Mouse (Mus musculus) bone marrow, adult 2 months (tissue): ENCODE data around the gene March1. TPM values are rescaled to one million over a fixed set of nuclear protein-coding genes. Genes with fewer than 3 reads are reported as not detected.

ENCODE experiments used
- H3K27ac ChIP-seq: fragments of 200-500 bp; 2 replicates; pipeline ENCODE4 v1.5.1; 2012; ENCODE audit warnings: low read depth, mild to moderate bottlenecking, control low read depth, inconsistent platforms, low read length; ENCODE audit not compliant: control insufficient read depth, poor library complexity, insufficient read depth
- H3K4me1 ChIP-seq: fragments of 200-500 bp; 2 replicates; pipeline ENCODE4 v1.6.1; 2011; ENCODE audit warnings: low read length; ENCODE audit not compliant: control insufficient read depth, insufficient read depth
- H3K4me3 ChIP-seq: fragments of 200-500 bp; replicated peaks from 2 replicates; pipeline ENCODE3; 2011; ENCODE audit warnings: mild to moderate bottlenecking, low read depth, low read length, control low read depth; ENCODE audit not compliant: control insufficient read depth
- CTCF ChIP-seq: fragments of 200-500 bp; IDR thresholded peaks from 2 replicates; pipeline ENCODE4 v1.5.1; 2011; ENCODE audit warnings: low read length, control low read depth; ENCODE audit not compliant: control insufficient read depth, insufficient read depth
- POLR2A ChIP-seq: fragments of 200-500 bp; IDR thresholded peaks from 2 replicates; pipeline ENCODE4 v1.6.1; 2011; ENCODE audit warnings: low read depth, mild to moderate bottlenecking, control low read depth, low read length, borderline replicate concordance; ENCODE audit not compliant: control insufficient read depth
- WGBS: fragments of 180-500 bp; shearing (Covaris S2); methylation state at CpG from one replicate; pipeline ENCODE4 v1.1.7; 2018; 5-methylcytosine and 5-hydroxymethylcytosine counted together
- polyA plus RNA-seq: library from polyadenylated mRNA; stranded (reverse); fragments of >200 nt; gene quantifications from 2 replicates; pipeline ENCODE4 v1.2.4, GENCODE M21; 2011; ENCODE audit warnings: low replicate concordance; ENCODE audit not compliant: missing spikeins, insufficient read depth, insufficient read length

The March1 gene
- polyA plus RNA-seq, 1 experiment = 9.8 TPM

DNA sequence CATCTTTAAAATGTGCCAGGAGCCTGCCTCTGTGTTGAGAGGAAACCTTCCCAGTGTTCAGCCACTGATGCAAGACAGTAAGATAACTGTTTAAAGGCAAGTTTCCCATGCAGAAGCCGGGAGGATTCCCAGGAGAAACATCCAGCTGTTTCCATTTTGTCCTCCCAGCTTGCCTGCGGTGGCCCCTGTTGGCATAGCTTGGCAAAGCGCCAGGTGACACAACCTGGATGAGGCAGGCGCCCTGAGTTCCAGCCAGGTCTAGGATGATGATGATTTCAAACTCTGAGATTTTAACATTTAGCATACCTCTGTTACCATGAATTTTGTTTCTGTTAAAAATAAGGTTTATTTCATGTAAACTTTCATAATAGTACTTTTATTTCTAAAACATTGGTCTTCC, 651.8 kb downstream of the March1 start:
- 59% methylated on average over 4 of the region's 4 CpGs for WGBS

DNA sequence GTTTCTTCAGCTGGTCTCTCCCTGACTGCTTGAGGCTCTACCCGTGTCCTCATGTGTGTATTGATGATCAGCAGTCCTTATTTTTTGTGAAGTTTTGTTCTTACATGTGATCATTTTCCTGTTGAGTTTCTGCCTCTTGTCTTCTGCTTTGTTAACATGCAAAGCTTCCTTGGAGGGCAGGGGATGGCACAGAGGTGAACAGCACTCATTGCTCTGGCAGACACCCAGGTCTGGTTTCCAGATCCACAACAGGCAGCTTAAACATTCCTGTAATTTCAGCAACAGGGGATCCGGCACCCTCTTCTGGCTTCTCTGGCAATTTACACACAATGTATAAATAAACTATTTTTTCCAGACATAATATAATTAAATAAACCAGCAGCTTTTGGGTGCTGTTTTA, 652.4 kb downstream of the March1 start:
- H3K4me1 ChIP-seq = no peaks in the 10 kb centered on the region
- TF ChIP-seq CTCF (no peak), POLR2A (no peak)
- no peak overlapping the region for H3K27ac ChIP-seq
- 82% methylated on average over 2 of the region's 2 CpGs for WGBS
- no peak overlapping the region for H3K4me3 ChIP-seq

More for the DNA sequence above, 651.8 kb downstream of the March1 start:
- no peaks in the 10 kb centered on the region for H3K4me1 ChIP-seq
- TF ChIP-seq CTCF (no peak), POLR2A (no peak)
- H3K4me3 ChIP-seq = no peak overlapping the region
- H3K27ac ChIP-seq = no peak overlapping the region

DNA sequence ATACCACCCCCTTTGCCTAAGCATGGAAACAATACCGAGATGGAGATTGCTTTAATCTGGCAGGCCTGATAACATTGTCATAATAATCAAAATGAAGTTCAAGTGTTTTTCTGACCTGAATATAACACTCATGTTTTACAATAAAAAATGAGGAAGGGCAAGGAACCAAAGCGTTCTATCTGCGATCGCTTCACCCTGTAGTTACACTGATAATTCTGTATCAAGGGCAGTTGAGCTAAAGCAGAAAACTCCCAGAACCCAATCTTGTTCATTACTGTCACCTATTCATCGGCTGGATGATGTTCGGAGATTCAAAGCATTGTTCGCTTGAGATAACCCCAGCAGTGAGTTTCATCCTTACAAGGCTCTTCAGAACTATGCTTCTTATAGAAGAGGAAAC, 700.1 kb downstream of the March1 start:
- Histone ChIP-seq H3K27ac (no peak overlapping the region), H3K4me1 (no peaks in the 10 kb centered on the region), H3K4me3 (no peak overlapping the region)
- TF ChIP-seq CTCF (no peak), POLR2A (no peak)
- WGBS = 85% methylated on average over 7 of the region's 7 CpGs

DNA sequence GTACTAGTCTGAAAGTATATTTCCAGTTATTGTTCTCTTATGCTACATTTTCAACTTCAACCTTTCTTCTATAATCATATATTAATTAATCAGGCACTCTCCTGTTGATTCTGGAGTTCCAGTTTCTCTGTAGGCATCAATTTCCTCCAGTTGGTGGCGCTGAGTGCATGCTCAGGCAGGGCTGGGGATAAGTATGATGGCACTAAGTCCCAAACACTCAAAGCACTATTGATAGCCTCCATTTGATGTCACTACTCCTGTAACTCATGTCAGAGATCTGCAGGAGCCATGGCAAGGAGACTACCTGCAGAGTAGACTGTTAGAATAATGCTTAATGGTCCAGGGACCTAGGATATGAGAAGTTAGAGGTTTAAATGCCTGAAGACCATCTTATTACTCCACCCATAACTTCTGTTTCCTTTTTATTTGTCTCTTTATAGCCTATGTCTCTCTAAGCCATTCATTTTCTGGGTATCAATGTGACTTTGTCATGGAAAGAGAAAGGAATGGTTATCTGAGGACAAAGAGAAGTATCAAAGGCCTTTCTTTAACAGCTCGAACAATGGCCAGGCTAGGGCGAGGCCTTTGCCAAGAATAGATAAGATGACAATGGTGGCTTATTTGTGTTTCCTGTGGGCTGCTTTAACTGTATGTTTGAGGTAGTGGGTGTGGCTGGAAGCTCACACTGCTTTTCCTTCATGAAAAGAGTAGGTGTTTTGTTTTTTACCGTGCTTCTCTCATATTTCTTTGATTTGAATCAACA, 705.5 kb downstream of the March1 start:
- H3K4me1 ChIP-seq = no peaks in the 10 kb centered on the region
- no peak overlapping the region for H3K4me3 ChIP-seq
- TF ChIP-seq POLR2A (no peak), CTCF (peak; percentile 92)
- H3K27ac ChIP-seq = no peak overlapping the region
- 12% methylated on average over 4 of the region's 4 CpGs for WGBS

DNA sequence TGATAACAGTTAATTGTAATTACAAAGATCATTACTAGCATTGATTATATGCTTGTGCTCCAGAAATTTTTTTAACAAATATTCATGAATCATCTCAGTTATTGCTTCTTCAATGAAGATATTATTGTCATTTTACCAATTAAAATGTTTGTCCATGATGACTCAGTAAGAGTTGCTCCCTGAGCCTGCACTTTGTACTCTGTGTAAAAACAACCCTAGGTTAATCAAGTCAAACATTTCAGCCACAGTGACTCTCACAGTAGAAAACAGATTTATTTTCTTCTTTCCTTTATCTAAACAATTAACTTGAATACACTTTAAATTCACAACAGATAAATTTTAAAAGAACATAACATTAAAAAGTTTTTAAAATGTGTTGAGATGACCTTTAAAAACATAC, 708.7 kb downstream of the March1 start:
- no peak overlapping the region for H3K27ac ChIP-seq
- TF ChIP-seq CTCF (no peak), POLR2A (no peak)
- H3K4me3 ChIP-seq = no peak overlapping the region
- no peaks in the 10 kb centered on the region for H3K4me1 ChIP-seq

DNA sequence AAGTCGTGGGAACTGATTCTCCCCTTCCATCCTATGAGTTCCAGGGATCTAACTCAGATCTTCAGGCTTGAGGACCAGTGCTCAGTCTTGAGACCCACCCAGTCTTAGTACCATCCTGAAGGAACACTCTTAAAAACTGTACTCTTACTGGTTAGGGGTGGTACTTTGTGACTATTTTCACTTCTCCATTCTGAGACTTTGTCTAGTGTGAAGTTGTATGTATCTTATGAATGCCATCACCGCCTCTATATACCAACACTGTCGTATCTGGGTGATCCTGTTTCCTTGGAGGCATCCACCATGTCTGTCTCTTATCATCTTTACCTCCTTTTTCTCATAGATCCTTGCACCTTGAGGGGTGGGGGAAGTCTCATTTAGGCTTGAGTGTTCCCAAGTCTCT, 714.5 kb downstream of the March1 start:
- TF ChIP-seq POLR2A = no peak
- TF ChIP-seq CTCF = no peak
- Histone ChIP-seq H3K27ac (no peak overlapping the region), H3K4me3 (no peak overlapping the region), H3K4me1 (no peaks in the 10 kb centered on the region; the same call in 1 of the 2 replicates)
- 76% methylated on average over 3 of the region's 3 CpGs for WGBS

DNA sequence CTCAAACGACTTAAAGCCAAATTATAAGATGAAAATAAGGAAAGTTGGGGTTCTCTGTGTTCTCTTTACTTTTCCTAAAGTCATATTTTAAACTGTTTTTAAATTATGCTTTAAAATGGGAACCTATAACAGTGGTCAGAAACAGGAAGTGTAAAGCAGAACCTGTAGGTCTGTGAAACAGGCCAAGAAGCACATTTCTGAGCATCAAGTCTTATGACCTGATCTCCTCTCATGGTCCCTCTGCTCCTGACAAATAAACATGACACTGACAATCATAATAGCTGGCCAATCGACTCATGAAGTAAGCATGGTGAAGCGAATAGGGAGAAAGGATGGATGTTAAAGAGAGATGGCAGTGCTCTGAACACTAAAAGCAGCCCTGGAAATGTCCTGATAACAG, 716.6 kb downstream of the March1 start:
- TF ChIP-seq POLR2A = no peak
- no peak for TF ChIP-seq CTCF
- H3K4me3 ChIP-seq = no peak overlapping the region
- 24% methylated on average over 3 of the region's 3 CpGs for WGBS
- no peaks in the 10 kb centered on the region; the same call in 1 of the 2 replicates for H3K4me1 ChIP-seq
- H3K27ac ChIP-seq = no peak overlapping the region

DNA sequence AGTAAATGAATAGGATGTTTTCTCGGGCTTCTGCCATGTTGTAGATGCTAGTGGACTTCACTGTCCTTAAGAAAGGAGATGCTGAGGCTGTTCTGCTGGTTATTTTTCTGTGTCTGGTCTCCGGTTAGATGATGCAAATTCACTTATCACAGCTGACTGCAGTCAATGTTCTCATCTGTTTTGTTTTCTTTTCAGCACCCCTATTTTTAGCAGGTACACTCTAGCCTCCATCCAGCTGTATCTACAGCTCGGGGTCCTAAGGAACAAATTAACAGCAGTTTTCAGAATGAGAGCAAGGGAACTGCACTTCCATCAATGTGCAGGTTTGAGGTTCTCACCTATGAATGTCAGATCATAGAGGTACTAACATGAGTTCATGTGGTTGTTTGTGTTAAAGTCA, 721.9 kb downstream of the March1 start:
- no peak overlapping the region; the same call in 1 of the 2 replicates for H3K27ac ChIP-seq
- H3K4me1 ChIP-seq = no peaks in the 10 kb centered on the region; the same call in 1 of the 2 replicates
- no peak for TF ChIP-seq CTCF
- H3K4me3 ChIP-seq = no peak overlapping the region
- WGBS = 64% methylated on average over 3 of the region's 3 CpGs

DNA sequence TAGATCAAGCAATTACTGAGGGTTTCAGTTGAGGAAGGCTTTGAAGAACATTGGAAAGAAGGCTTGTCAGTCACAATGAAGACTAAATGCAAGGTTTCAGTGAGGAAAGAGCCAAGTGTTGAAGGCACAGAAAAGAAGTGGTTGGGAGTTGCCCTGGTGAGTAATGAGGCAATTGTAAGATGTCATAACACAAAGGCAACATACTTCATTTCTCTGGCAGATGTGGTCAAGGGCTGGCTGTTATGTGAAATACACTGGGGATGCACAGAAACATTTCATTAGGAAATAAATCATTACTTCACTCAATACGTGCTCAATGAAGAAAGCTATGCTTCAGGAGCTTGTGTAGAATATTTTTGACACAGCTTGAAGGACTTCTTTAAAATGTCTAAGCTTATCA, 725.2 kb downstream of the March1 start:
- H3K27ac ChIP-seq = no peak overlapping the region
- 32% methylated on average over 1 of the region's 1 CpGs for WGBS
- TF ChIP-seq POLR2A (no peak), CTCF (no peak)
- H3K4me3 ChIP-seq = no peak overlapping the region
- no peaks in the 10 kb centered on the region; the same call in 1 of the 2 replicates for H3K4me1 ChIP-seq
